Mouse (Mus musculus) layer of hippocampus, adult 9-10 months (tissue): ENCODE measurements at regions not wholly inside any gene's neighbourhood (a gene's known extent, or its start where the extent isn't known, plus 50 kb on each side); places are given as distances from the start of the nearest gene placed in this dataset.
"Not testable (repeated sequence)": the region's sequence is repeated elsewhere in the genome, so short reads cannot be mapped to it uniquely, and the experiment has no call there.

ENCODE experiments used
- DNase-seq: peaks from one replicate; pipeline ENCODE4 v3.0.0; 2022; ENCODE audit warnings: low spot score

GRCm38 (mm10) chr14:45806726-45807280 lies 148.9 kb upstream of the Ddhd1 start:
- no peak for DNase-seq

- no peak for DNase-seq
These were observed 149.8 kb upstream of the Ddhd1 start for GRCm38 (mm10) chr14:45807767-45808166.

GRCm38 (mm10) chr14:45809491-45809890 lies 151.5 kb upstream of the Ddhd1 start:
- no peak for DNase-seq

- no peak for DNase-seq
These were observed 152.2 kb upstream of the Ddhd1 start for GRCm38 (mm10) chr14:45810101-45810500.

GRCm38 (mm10) chr14:45810630-45811029 lies 152.7 kb upstream of the Ddhd1 start:
- no peak for DNase-seq

GRCm38 (mm10) chr14:45815598-45815997 lies 157.7 kb upstream of the Ddhd1 start:
- no peak for DNase-seq

- not testable (repeated sequence) for DNase-seq
These were observed 158.7 kb upstream of the Ddhd1 start for GRCm38 (mm10) chr14:45816611-45817010.

- no peak for DNase-seq
These were observed 159.8 kb upstream of the Ddhd1 start for GRCm38 (mm10) chr14:45817756-45818155.

GRCm38 (mm10) chr14:45824601-45825000 lies 166.7 kb upstream of the Ddhd1 start:
- no peak for DNase-seq

GRCm38 (mm10) chr14:45826023-45826422 lies 168.1 kb upstream of the Ddhd1 start:
- no peak for DNase-seq

- DNase-seq: no peak
These were observed 169.2 kb upstream of the Ddhd1 start for GRCm38 (mm10) chr14:45827096-45827495.

- no peak for DNase-seq
These were observed 172.5 kb upstream of the Ddhd1 start for GRCm38 (mm10) chr14:45830457-45830856.

GRCm38 (mm10) chr14:45837039-45837438 lies 179.1 kb upstream of the Ddhd1 start:
- DNase-seq: no peak

- DNase-seq: no peak
These were observed 185.9 kb upstream of the Ddhd1 start for GRCm38 (mm10) chr14:45843829-45844228.

GRCm38 (mm10) chr14:45850588-45850987 lies 192.6 kb upstream of the Ddhd1 start:
- DNase-seq: no peak

GRCm38 (mm10) chr14:45878428-45878827 lies 220.5 kb upstream of the Ddhd1 start:
- no peak for DNase-seq

GRCm38 (mm10) chr14:45920783-45921182 lies 262.8 kb upstream of the Ddhd1 start:
- DNase-seq: no peak

- no peak for DNase-seq
These were observed 285.6 kb upstream of the Ddhd1 start for GRCm38 (mm10) chr14:45943581-45943980.

- no peak for DNase-seq
These were observed 286.2 kb upstream of the Ddhd1 start for GRCm38 (mm10) chr14:45944101-45944500.

GRCm38 (mm10) chr14:45944506-45944905 lies 286.6 kb upstream of the Ddhd1 start:
- no peak for DNase-seq

GRCm38 (mm10) chr14:45956624-45957023 lies 298.7 kb upstream of the Ddhd1 start:
- no peak for DNase-seq

- no peak for DNase-seq
These were observed 304.5 kb upstream of the Ddhd1 start for GRCm38 (mm10) chr14:45962474-45962873.

- DNase-seq: no peak
These were observed 306.1 kb upstream of the Ddhd1 start for GRCm38 (mm10) chr14:45964043-45964442.

GRCm38 (mm10) chr14:45983206-45983857 lies 325.4 kb upstream of the Ddhd1 start:
- no peak for DNase-seq
